Mouse (Mus musculus) kidney, adult 2 months (tissue): ENCODE measurements at regions not wholly inside any gene's neighbourhood (a gene's known extent, or its start where the extent isn't known, plus 50 kb on each side); places are given as distances from the start of the nearest gene placed in this dataset.

ENCODE experiments used
- CTCF ChIP-seq: fragments of 200-500 bp; conservative IDR thresholded peaks from 2 replicates; pipeline ENCODE4 v1.5.1; 2011; ENCODE audit warnings: low read depth, mild to moderate bottlenecking, control low read depth, low read length, moderate library complexity, mixed read lengths; ENCODE audit not compliant: insufficient read depth, insufficient read length
- POLR2A ChIP-seq: fragments of 200-500 bp; IDR thresholded peaks from one replicate; pipeline ENCODE4 v1.6.1; 2011; ENCODE audit warnings: low read depth, low read length, control low read depth

- TF ChIP-seq POLR2A (no peak), CTCF (no peak)
Measured at GRCm38 (mm10) chr15:36901350-36901749, 106.2 kb downstream of the Zfp706 start.
